Mouse (Mus musculus) small intestine, adult 2 months (tissue): ENCODE measurements at regions not wholly inside any gene's neighbourhood (a gene's known extent, or its start where the extent isn't known, plus 50 kb on each side); places are given as distances from the start of the nearest gene placed in this dataset.

Experiments used
- H3K27ac ChIP-seq: fragments of 200-500 bp; 2 replicates; pipeline ENCODE4 v1.5.1; 2012; ENCODE audit warnings: low read depth, low read length, control low read depth, inconsistent platforms; ENCODE audit not compliant: insufficient read depth
- H3K27me3 ChIP-seq: fragments of 200-500 bp; 2 replicates; pipeline ENCODE4 v1.6.1; 2012; ENCODE audit warnings: mild to moderate bottlenecking, moderate library complexity, low read length, inconsistent platforms; ENCODE audit not compliant: control insufficient read depth, insufficient read depth
- H3K36me3 ChIP-seq: fragments of 200-500 bp; 2 replicates; pipeline ENCODE4 v1.6.1; 2012; ENCODE audit warnings: mild to moderate bottlenecking, low read length, control low read depth, inconsistent platforms; ENCODE audit not compliant: control insufficient read depth, insufficient read depth
- H3K4me1 ChIP-seq: fragments of 200-500 bp; 2 replicates; pipeline ENCODE4 v1.6.1; 2012; ENCODE audit warnings: low read length, inconsistent platforms, mixed read lengths; ENCODE audit not compliant: control insufficient read depth, insufficient read depth, insufficient read length
- H3K4me3 ChIP-seq: fragments of 200-500 bp; 2 replicates; pipeline ENCODE4 v1.5.1; 2012; ENCODE audit warnings: low read depth, mild to moderate bottlenecking, control low read depth, inconsistent platforms, low read length, moderate library complexity
- CTCF ChIP-seq: fragments of 200-500 bp; IDR thresholded peaks from 2 replicates; pipeline ENCODE4 v1.5.1; 2012; ENCODE audit warnings: low read depth, mild to moderate bottlenecking, control low read depth, inconsistent platforms, low read length, moderate library complexity, mixed read lengths; ENCODE audit not compliant: insufficient replicate concordance, insufficient read length; ENCODE audit errors: extremely low read depth
- POLR2A ChIP-seq: fragments of 200-500 bp; IDR thresholded peaks from 2 replicates; pipeline ENCODE4 v1.6.1; 2012; ENCODE audit warnings: low read depth, mild to moderate bottlenecking, control low read depth, inconsistent platforms, low read length, moderate library complexity
- WGBS: fragments of 180-500 bp; shearing (Covaris S2); methylation state at CpG from one replicate; pipeline ENCODE4 v1.1.7; 2018; 5-methylcytosine and 5-hydroxymethylcytosine counted together

DNA sequence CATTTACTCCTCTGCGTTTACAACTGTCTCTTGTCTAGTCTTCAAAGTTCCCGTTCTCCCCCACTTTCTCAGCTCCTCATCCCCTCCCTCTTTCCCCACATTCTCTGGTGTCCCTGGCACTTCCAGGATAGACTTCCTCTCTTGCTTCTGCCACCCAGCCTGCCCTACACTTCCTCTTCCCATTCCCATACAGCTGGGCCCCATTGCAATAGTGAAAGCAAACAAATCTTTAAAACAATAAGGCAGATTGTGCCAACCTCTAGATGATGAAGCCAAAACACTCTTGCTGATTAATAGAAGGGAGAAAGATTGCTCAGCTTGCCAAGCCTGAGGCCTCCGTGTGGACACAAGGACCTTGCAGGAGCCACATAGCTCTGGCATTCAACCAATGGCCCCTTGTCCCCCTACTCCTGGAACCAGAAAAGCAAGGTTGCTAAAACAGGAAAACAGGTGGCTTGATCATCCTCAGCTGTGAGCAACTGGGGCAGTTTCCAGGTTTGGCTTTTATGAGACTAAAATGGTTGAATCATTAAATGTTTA lies 267.1 kb upstream of the Dynlrb2 start:
- Histone ChIP-seq H3K27ac (no peak overlapping the region), H3K4me1 (no peaks in the 10 kb centered on the region; the same call in 1 of the 2 replicates), H3K36me3 (no peaks in the 10 kb centered on the region), H3K4me3 (no peak overlapping the region), H3K27me3 (no peaks in the 10 kb centered on the region)
- 31% methylated on average over 3 of the region's 3 CpGs for WGBS
- TF ChIP-seq CTCF (no peak), POLR2A (no peak)

DNA sequence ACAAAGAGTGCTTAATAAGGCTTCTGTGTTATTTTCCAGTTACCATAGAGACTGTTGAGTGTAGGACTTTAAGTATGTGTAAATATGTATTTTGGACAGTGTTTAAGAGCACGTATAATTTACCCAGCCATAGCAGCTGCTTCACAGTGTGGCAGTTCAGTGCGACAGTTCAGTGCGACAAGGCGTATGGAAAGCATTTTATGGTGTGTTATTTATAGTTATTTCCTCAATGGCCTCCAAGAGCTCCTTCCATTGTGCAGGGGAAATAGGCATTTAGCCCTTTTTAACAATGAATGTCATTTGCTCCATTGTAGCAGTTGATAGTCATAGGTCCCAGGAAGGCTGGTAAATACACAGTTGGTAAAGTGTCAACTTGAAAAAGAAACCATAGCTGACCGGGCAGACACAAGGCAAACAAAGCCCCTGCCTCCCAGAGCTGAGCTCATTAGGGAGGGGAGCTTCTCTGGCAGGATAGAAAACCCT lies 275.1 kb upstream of the Dynlrb2 start:
- 35% methylated on average over 5 of the region's 5 CpGs for WGBS
- Histone ChIP-seq H3K36me3 (no peaks in the 10 kb centered on the region), H3K4me3 (no peak overlapping the region), H3K4me1 (no peaks in the 10 kb centered on the region), H3K27ac (no peak overlapping the region), H3K27me3 (no peaks in the 10 kb centered on the region)
- TF ChIP-seq POLR2A (no peak), CTCF (no peak)

DNA sequence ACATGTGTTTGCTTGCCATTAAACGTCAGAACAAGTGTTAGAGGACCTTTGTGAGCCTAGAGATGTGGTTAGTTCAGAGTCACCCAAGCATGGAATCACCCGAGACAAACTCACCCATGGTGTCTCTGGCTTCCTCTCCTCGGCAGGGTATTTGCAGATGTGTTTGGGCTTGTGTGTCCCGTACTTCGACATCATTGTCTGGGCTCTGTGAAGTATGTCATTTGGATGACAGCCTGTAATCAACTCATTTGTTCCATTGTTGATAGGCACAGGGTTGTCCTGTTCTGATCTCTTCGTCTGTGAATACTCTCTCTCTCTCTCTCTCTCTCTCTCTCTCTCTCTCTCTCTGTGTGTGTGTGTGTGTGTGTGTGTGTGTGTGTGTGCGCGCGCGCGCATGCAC lies 277.8 kb upstream of the Dynlrb2 start:
- TF ChIP-seq CTCF = no peak
- TF ChIP-seq POLR2A = no peak
- Histone ChIP-seq H3K27me3 (no peaks in the 10 kb centered on the region), H3K4me1 (no peaks in the 10 kb centered on the region), H3K36me3 (no peaks in the 10 kb centered on the region), H3K4me3 (no peak overlapping the region), H3K27ac (no peak overlapping the region)
- 92% methylated on average over 11 of the region's 11 CpGs for WGBS

DNA sequence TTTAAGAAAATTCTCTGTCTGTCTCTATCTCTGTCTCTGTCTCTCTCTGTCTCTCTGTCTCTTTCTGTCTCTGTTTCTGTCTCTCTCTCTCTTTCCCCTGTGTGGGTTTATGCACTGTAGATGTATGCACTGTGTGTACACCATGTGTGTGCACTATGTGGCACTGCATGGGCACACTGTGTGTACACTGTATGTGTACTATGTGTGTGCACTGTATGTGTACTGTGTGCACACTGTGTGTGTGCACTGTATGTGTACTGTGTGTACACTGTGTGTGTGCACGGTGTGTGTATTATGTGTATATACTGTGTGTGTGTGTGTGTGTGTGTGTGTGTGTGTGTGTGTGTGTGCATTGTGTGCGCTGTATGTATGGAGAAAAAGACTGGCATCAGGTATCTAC lies 281.5 kb upstream of the Dynlrb2 start:
- WGBS = 94% methylated on average over 2 of the region's 2 CpGs
- no peak overlapping the region for H3K4me3 ChIP-seq
- no peak overlapping the region for H3K27ac ChIP-seq
- H3K36me3 ChIP-seq = no peaks in the 10 kb centered on the region
- TF ChIP-seq POLR2A (no peak), CTCF (no peak)
- H3K4me1 ChIP-seq = no peaks in the 10 kb centered on the region
- no peaks in the 10 kb centered on the region for H3K27me3 ChIP-seq

DNA sequence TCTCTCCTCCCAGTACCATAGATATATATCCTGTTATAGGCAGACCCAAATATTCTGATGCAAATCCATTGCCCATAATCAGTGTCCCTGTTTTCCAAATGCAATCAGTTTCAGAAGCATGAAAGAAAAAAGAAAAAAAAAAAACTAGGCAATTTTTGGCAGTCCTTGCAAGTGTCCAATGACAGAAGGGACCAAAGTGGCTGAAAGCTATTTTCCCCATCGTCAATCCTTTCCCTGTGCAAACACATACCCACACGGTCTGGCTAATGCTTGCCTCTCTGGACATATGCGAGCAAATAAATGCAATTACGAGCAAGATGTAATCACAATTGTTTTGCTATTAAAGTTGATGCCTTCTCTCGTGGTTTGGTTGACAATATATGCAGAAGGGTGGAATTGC lies 288.9 kb upstream of the Dynlrb2 start:
- H3K27me3 ChIP-seq = no peaks in the 10 kb centered on the region
- H3K27ac ChIP-seq = no peak overlapping the region
- H3K4me1 ChIP-seq = peaks cover 2% of the 10 kb centered on the region; the same call in 1 of the 2 replicates
- H3K36me3 ChIP-seq = no peaks in the 10 kb centered on the region
- no peak overlapping the region for H3K4me3 ChIP-seq
- TF ChIP-seq CTCF = no peak
- TF ChIP-seq POLR2A = no peak
- 69% methylated on average over 5 of the region's 5 CpGs for WGBS

DNA sequence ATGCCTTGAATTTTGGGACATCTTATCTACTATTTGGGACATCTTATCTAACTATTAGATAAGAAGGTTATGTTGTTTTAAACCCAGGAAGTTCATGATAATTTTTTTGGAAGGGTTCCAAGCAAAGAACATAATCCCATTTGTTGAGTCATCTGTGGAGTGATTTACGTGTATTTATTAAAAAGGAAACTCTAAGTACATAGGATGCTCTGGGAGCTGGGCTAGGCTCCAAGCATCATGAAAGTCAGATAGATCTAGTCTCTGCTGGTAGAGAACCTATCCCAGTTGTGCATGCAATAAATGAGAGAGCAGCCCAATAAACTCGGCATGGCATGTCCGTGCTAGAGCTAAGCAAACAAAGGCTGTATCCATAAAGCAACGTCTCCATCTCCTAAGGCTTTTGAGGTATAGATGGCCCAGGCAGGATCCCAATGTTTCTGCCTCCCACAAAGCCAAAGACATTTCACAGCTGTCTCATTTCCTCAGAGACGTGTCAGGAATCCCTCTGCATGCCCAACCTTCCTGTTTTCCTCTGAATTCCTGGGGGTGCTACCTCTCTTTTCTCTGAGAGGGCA lies 289.4 kb upstream of the Dynlrb2 start:
- Histone ChIP-seq H3K27me3 (no peaks in the 10 kb centered on the region), H3K27ac (no peak overlapping the region), H3K36me3 (no peaks in the 10 kb centered on the region), H3K4me1 (peaks cover 2% of the 10 kb centered on the region; the same call in 1 of the 2 replicates), H3K4me3 (no peak overlapping the region)
- WGBS = 21% methylated on average over 5 of the region's 5 CpGs
- no peak for TF ChIP-seq CTCF
- no peak for TF ChIP-seq POLR2A

DNA sequence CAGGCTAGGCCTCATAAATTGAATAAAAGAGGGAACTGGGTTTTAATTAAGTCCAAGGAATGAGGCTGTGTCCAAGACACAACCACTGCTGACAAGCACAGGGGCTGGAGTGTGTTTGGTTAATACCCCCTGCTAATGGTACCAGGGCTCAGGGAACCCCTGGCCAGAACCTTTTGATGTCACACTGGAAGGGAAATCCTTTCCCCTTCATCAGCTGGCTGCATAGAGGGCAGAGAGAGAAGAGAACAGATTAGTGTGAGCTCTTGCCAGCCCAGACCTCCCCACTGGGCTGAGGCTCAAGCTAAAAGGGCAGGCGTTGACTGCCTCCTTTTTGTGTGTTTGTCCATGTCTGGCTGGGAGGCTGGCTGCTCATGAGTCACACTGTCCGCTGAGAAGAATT lies 301.1 kb upstream of the Dynlrb2 start:
- Histone ChIP-seq H3K27me3 (no peaks in the 10 kb centered on the region), H3K4me3 (no peak overlapping the region), H3K36me3 (no peaks in the 10 kb centered on the region), H3K4me1 (no peaks in the 10 kb centered on the region), H3K27ac (no peak overlapping the region)
- 82% methylated on average over 2 of the region's 2 CpGs for WGBS
- TF ChIP-seq CTCF = no peak
- TF ChIP-seq POLR2A = no peak
